Mouse (Mus musculus) mesoderm, embryonic 11.5 days (tissue): ENCODE measurements around the gene Myo1b.

Experiments
- DNase-seq: peaks from one replicate; pipeline ENCODE4 v3.0.0-alpha.2; 2012; ENCODE audit warnings: low read depth, low spot score

The Myo1b gene

GRCm38 (mm10) chr1:51734721-51735120, 181.2 kb downstream of the Myo1b start:
- no peak for DNase-seq

- DNase-seq: no peak
Observed at GRCm38 (mm10) chr1:51729407-51729806, 186.5 kb downstream of the Myo1b start.

GRCm38 (mm10) chr1:51728816-51729215, 187.1 kb downstream of the Myo1b start:
- DNase-seq: no peak

- DNase-seq: no peak
Observed at GRCm38 (mm10) chr1:51719897-51720673, 195.8 kb downstream of the Myo1b start.

- DNase-seq: no peak
Observed at GRCm38 (mm10) chr1:51710831-51711230, 205.0 kb downstream of the Myo1b start.

- DNase-seq: no peak
Observed at GRCm38 (mm10) chr1:51706106-51706505, 209.8 kb downstream of the Myo1b start.

- DNase-seq: no peak
Observed at GRCm38 (mm10) chr1:51704610-51705009, 211.3 kb downstream of the Myo1b start.
